Mouse (Mus musculus) erythroblast, embryonic 14.5 days (primary cell): ENCODE measurements around the gene Zfp385b.

ENCODE experiments used
- GATA1 ChIP-seq: IDR thresholded peaks from 2 replicates; pipeline ENCODE4 v1.6.1; 2012; ENCODE audit warnings: low read length, inconsistent platforms, mixed read lengths
- TAL1 ChIP-seq: IDR thresholded peaks from 3 replicates; pipeline ENCODE4 v1.6.1; 2012; ENCODE audit warnings: low read length, inconsistent platforms, mixed read lengths

- TF ChIP-seq TAL1 (no peak), GATA1 (no peak)
These were observed 410.5 kb downstream of the Zfp385b start for GRCm38 (mm10) chr2:77408972-77409371.
